Mouse (Mus musculus): Measurements from ENCODE around the gene Gcgr. TPM values are rescaled to one million over a fixed set of nuclear protein-coding genes. Genes with fewer than 3 reads are reported as not detected.

Gcgr gene
- total and polyA plus RNA-seq, 3 experiments, result 0.09 to 0.20 (median 0.13) TPM

- H3K9me3 ChIP-seq (replicated peaks; ENCODE audit: low read length), result peaks cover 7% of the 10 kb centered on the region
- H3K27ac ChIP-seq (ENCODE audit: insufficient read depth, low read depth), result no peak overlapping the region
- no peak for TF ChIP-seq POLR2A (IDR thresholded peaks at IDR 0.05; ENCODE audit: low read depth, low read length)
- no peak for TF ChIP-seq TCF12 (IDR thresholded peaks at IDR 0.05; ENCODE audit: low read depth, low read length)
- TF ChIP-seq ETS1 (conservative IDR thresholded peaks at IDR 0.05; ENCODE audit: low read depth, low read length), result no peak
- TF ChIP-seq PAX5 (IDR thresholded peaks at IDR 0.05; ENCODE audit: low read length), result no peak
- TF ChIP-seq NELFE (IDR thresholded peaks at IDR 0.05; ENCODE audit: low read depth, low read length), result no peak
- no peak for TF ChIP-seq UBTF (IDR thresholded peaks at IDR 0.05; ENCODE audit: low read depth, low read length)
- no peak for TF ChIP-seq TBP (conservative IDR thresholded peaks at IDR 0.05; ENCODE audit: low read depth, low read length)
- TF ChIP-seq MXI1 (IDR thresholded peaks at IDR 0.05; ENCODE audit: low read depth, low read length), result no peak
- TF ChIP-seq MAX (IDR thresholded peaks at IDR 0.05; ENCODE audit: low read length), result no peak
- TF ChIP-seq RCOR1 (conservative IDR thresholded peaks at IDR 0.05; ENCODE audit: low read depth, low read length), result no peak
- TF ChIP-seq CTCF (conservative IDR thresholded peaks at IDR 0.05 in 1 of 2, IDR thresholded peaks at IDR 0.05 in 1 of 2; ENCODE audit: low read depth in 2 of 2, low read length in 2 of 2), result no peak
- no peak for TF ChIP-seq BHLHE40 (IDR thresholded peaks at IDR 0.05; ENCODE audit: low read depth, low read length)
- no peak for TF ChIP-seq EP300 (IDR thresholded peaks at IDR 0.05; ENCODE audit: low read length)
- no peak for TF ChIP-seq E2F4 (IDR thresholded peaks at IDR 0.05; ENCODE audit: insufficient replicate concordance, low read depth, low read length)
- TF ChIP-seq USF2 (conservative IDR thresholded peaks at IDR 0.05; ENCODE audit: low read depth, low read length), result no peak
- TF ChIP-seq MEF2A (IDR thresholded peaks at IDR 0.05; ENCODE audit: borderline replicate concordance, low read depth, low read length), result no peak
- TF ChIP-seq IRF4 (IDR thresholded peaks at IDR 0.05; ENCODE audit: low read depth, low read length), result no peak
- TF ChIP-seq KAT2A (IDR thresholded peaks at IDR 0.05; ENCODE audit: insufficient replicate concordance, low read length), result no peak
- no peak for TF ChIP-seq RAD21 (IDR thresholded peaks at IDR 0.05; ENCODE audit: low read depth, low read length)
- no peaks in the 10 kb centered on the region for H3K27me3 ChIP-seq (replicated peaks)
- H3K4me2 ChIP-seq (ENCODE audit: insufficient read depth, low read depth, poor library complexity, severe bottlenecking), result no peak overlapping the region
- H3K4me1 ChIP-seq (ENCODE audit: control insufficient read depth in 1 of 2, insufficient read depth in 2 of 2), result peaks cover 0 to 16% of the 10 kb centered on the region in 2 experiments; a peak in 2 of 4 replicates
- in situ Hi-C loops (cut with MboI; ENCODE audit: low pct_ligation_motif_present, low pct_unique_long_range_greater_than_20kb, low sequenced_read_pairs) (loop anchor here (5.0 kb wide), 1 partner anchor 47 kb away; no protein-coding TSS in a partner anchor), dilution Hi-C loops (cut with MboI; ENCODE audit: extremely low pct_ligation_motif_present, extremely low pct_unique_long_range_greater_than_20kb, low sequenced_read_pairs) (no loop called here)
- no peak overlapping the region for H3K9ac ChIP-seq (ENCODE audit: insufficient read depth, low read depth)
- no peak overlapping the region for H3K4me3 ChIP-seq (replicated peaks in 1 of 3; ENCODE audit: low read depth in 2 of 3, low read length in 2 of 3, poor library complexity in 1 of 3)
- no peaks in the 10 kb centered on the region for H3K36me3 ChIP-seq (replicated peaks in 1 of 2; ENCODE audit: control insufficient read depth in 1 of 2, insufficient read depth in 1 of 2, low read length in 1 of 2)
- H3K79me2 ChIP-seq (replicated peaks; ENCODE audit: control insufficient read depth, extremely low read depth, insufficient read depth, poor library complexity, severe bottlenecking), result no peaks in the 10 kb centered on the region
- no peak for DNase-seq (ENCODE audit: extremely low read depth)
Observed at GRCm38 (mm10) chr11:120520498-120520897, 10.0 kb upstream of the Gcgr start.

- in situ Hi-C loops (cut with MboI; ENCODE audit: low pct_ligation_motif_present, low pct_unique_long_range_greater_than_20kb, low sequenced_read_pairs) (loop anchor here (5.0 kb wide), 1 partner anchor 46 kb away; no protein-coding TSS in a partner anchor), dilution Hi-C loops (cut with MboI; ENCODE audit: extremely low pct_ligation_motif_present, extremely low pct_unique_long_range_greater_than_20kb, low sequenced_read_pairs) (no loop called here)
- Histone ChIP-seq H3K79me2 (replicated peaks; ENCODE audit: control insufficient read depth, extremely low read depth, insufficient read depth, poor library complexity, severe bottlenecking) (no peaks in the 10 kb centered on the region), H3K36me3 (replicated peaks in 1 of 2; ENCODE audit: control insufficient read depth in 1 of 2, insufficient read depth in 1 of 2, low read length in 1 of 2) (no peaks in the 10 kb centered on the region), H3K4me1 (ENCODE audit: control insufficient read depth in 1 of 2, insufficient read depth in 2 of 2) (peaks cover 0 to 16% of the 10 kb centered on the region in 2 experiments; a peak in 2 of 4 replicates), H3K9ac (ENCODE audit: insufficient read depth, low read depth) (no peak overlapping the region), H3K4me2 (ENCODE audit: insufficient read depth, low read depth, poor library complexity, severe bottlenecking) (no peak overlapping the region), H3K27ac (ENCODE audit: insufficient read depth, low read depth) (no peak overlapping the region), H3K27me3 (replicated peaks) (no peaks in the 10 kb centered on the region), H3K9me3 (replicated peaks; ENCODE audit: low read length) (peaks cover 7% of the 10 kb centered on the region), H3K4me3 (replicated peaks in 1 of 3; ENCODE audit: low read depth in 2 of 3, low read length in 2 of 3, poor library complexity in 1 of 3) (no peak overlapping the region)
- no peak for DNase-seq (ENCODE audit: extremely low read depth)
- TF ChIP-seq MYC (IDR thresholded peaks at IDR 0.05; ENCODE audit: low read depth, low read length) (no peak), UBTF (IDR thresholded peaks at IDR 0.05; ENCODE audit: low read depth, low read length) (no peak), TBP (conservative IDR thresholded peaks at IDR 0.05; ENCODE audit: low read depth, low read length) (no peak), CHD1 (IDR thresholded peaks at IDR 0.05; ENCODE audit: low read depth, low read length) (no peak), MEF2A (IDR thresholded peaks at IDR 0.05; ENCODE audit: borderline replicate concordance, low read depth, low read length) (no peak), ELF1 (IDR thresholded peaks at IDR 0.05; ENCODE audit: low read depth, low read length) (no peak), JUN (IDR thresholded peaks at IDR 0.05; ENCODE audit: insufficient read depth, low read depth, low read length) (no peak), KAT2A (IDR thresholded peaks at IDR 0.05; ENCODE audit: insufficient replicate concordance, low read length) (no peak), HCFC1 (IDR thresholded peaks at IDR 0.05; ENCODE audit: low read depth, low read length) (no peak)
Observed at GRCm38 (mm10) chr11:120520967-120521540, 9.4 kb upstream of the Gcgr start.
